Mouse (Mus musculus) frontal cortex, adult 2 months (tissue): ENCODE data around the gene Ace2. TPM values are rescaled to one million over a fixed set of nuclear protein-coding genes. Genes with fewer than 3 reads are reported as not detected.

Experiments used
- DNase-seq, 2 experiments: peaks; one replicate each; pipeline ENCODE4 v3.0.0; 2022; ENCODE audit warnings: low spot score in 1 of 2; ENCODE audit errors: extremely low spot score in 1 of 2
- polyA plus RNA-seq: library from polyadenylated mRNA; depleted of rRNA; stranded (reverse); fragments of >200 nt; gene quantifications from 2 replicates; pipeline ENCODE4 v1.2.3, GENCODE M21; 2012; rRNA removed

Gene Ace2
- polyA plus RNA-seq, 1 experiment, result 1.7 TPM

- no peak for DNase-seq
These were observed 36.6 kb downstream of the Ace2 start for GRCm38 (mm10) chrX:164175780-164176179.

GRCm38 (mm10) chrX:164178856-164179255 lies 39.7 kb downstream of the Ace2 start:
- DNase-seq, result no peak

GRCm38 (mm10) chrX:164179746-164180145 lies 40.6 kb downstream of the Ace2 start:
- DNase-seq, result peak in 1 of 2 experiments; percentile 79

GRCm38 (mm10) chrX:164183844-164184243 lies 44.7 kb downstream of the Ace2 start:
- DNase-seq, result peak; percentile 3 to 77

- no peak for DNase-seq
These were observed 50.7 kb downstream of the Ace2 start for GRCm38 (mm10) chrX:164189880-164190279.

GRCm38 (mm10) chrX:164197679-164198078 lies 58.5 kb downstream of the Ace2 start:
- no peak for DNase-seq

GRCm38 (mm10) chrX:164200547-164200946 lies 61.4 kb downstream of the Ace2 start:
- DNase-seq, result no peak

GRCm38 (mm10) chrX:164221989-164222388 lies 82.9 kb downstream of the Ace2 start:
- no peak for DNase-seq

GRCm38 (mm10) chrX:164233380-164233779 lies 94.2 kb downstream of the Ace2 start:
- DNase-seq, result no peak

Other genes with a start within 250 kb of the Ace2 start
- gene Ap1s2, start 230.3 kb upstream of the Ace2 start, polyA plus RNA-seq, result 52.7 and 54.2 TPM in 2 replicates
- 38.0 and 46.2 TPM in 2 replicates for gene Zrsr2, start 180.7 kb upstream of the Ace2 start, polyA plus RNA-seq
- 3.8 and 4.0 TPM in 2 replicates for gene Car5b, start 111.3 kb upstream of the Ace2 start, polyA plus RNA-seq
- gene Siah1b, start 62.8 kb upstream of the Ace2 start, polyA plus RNA-seq, result 9.5 and 9.8 TPM in 2 replicates
- gene Cltrn, start 50.5 kb upstream of the Ace2 start, polyA plus RNA-seq, result 0.08 and 0.20 TPM in 2 replicates
- gene Bmx, start 118.9 kb downstream of the Ace2 start, polyA plus RNA-seq, result 1.4 and 1.8 TPM in 2 replicates
- 7.0 and 7.5 TPM in 2 replicates for gene Pir, start 130.0 kb downstream of the Ace2 start, polyA plus RNA-seq
- gene Vegfd, start 234.0 kb downstream of the Ace2 start, polyA plus RNA-seq, result 1.3 and 2.2 TPM in 2 replicates